Mouse (Mus musculus): ENCODE data around the gene Abca15. TPM values are rescaled to one million over a fixed set of nuclear protein-coding genes. Genes with fewer than 3 reads are reported as not detected.

The Abca15 gene
- 86.7 TPM for polyA plus RNA-seq (2014; fragmentation: Illumina TruSeq; extraction: RNeasy Lipid Tissue Mini Kit (QIAGEN cat#74804); ENCODE audit: low read depth, low replicate concordance)

GRCm38 (mm10) chr7:120328087-120328793 is at the start of gene Abca15:
Gene Abca15 (plus strand): TSS chr7:120328670.

GRCm38 (mm10) chr7:120409447-120409846 is 81.0 kb downstream of the Abca15 start, which contains the start of gene Abca16:
Gene Abca16 (plus strand): TSS chr7:120409647.

Other genes with a start within 250 kb of the Abca15 start
- 99.4 TPM for gene Dnah3, start 233.4 kb upstream of the Abca15 start, polyA plus RNA-seq (2014; fragmentation: Illumina TruSeq; extraction: RNeasy Lipid Tissue Mini Kit (QIAGEN cat#74804); ENCODE audit: low read depth, low replicate concordance)
- 7.8 TPM for gene Tmem159, start 226.3 kb upstream of the Abca15 start, polyA plus RNA-seq (2014; fragmentation: Illumina TruSeq; extraction: RNeasy Lipid Tissue Mini Kit (QIAGEN cat#74804); ENCODE audit: low read depth, low replicate concordance)
- not detected for gene Zp2, start 183.4 kb upstream of the Abca15 start, polyA plus RNA-seq (2014; fragmentation: Illumina TruSeq; extraction: RNeasy Lipid Tissue Mini Kit (QIAGEN cat#74804); ENCODE audit: low read depth, low replicate concordance)
- 1.7 TPM for gene Anks4b, start 154.8 kb upstream of the Abca15 start, polyA plus RNA-seq (2014; fragmentation: Illumina TruSeq; extraction: RNeasy Lipid Tissue Mini Kit (QIAGEN cat#74804); ENCODE audit: low read depth, low replicate concordance)
- gene Crym, start 126.6 kb upstream of the Abca15 start, polyA plus RNA-seq (2014; fragmentation: Illumina TruSeq; extraction: RNeasy Lipid Tissue Mini Kit (QIAGEN cat#74804); ENCODE audit: low read depth, low replicate concordance), result not detected
- gene Abca14, start 124.7 kb upstream of the Abca15 start, polyA plus RNA-seq (2014; fragmentation: Illumina TruSeq; extraction: RNeasy Lipid Tissue Mini Kit (QIAGEN cat#74804); ENCODE audit: low read depth, low replicate concordance), result 125 TPM
- 116 TPM for gene Abca16, start 81.0 kb downstream of the Abca15 start, polyA plus RNA-seq (2014; fragmentation: Illumina TruSeq; extraction: RNeasy Lipid Tissue Mini Kit (QIAGEN cat#74804); ENCODE audit: low read depth, low replicate concordance)

All from testis, adult 10 weeks (tissue).